Mouse (Mus musculus): ENCODE data around the gene Camp.

DNA sequence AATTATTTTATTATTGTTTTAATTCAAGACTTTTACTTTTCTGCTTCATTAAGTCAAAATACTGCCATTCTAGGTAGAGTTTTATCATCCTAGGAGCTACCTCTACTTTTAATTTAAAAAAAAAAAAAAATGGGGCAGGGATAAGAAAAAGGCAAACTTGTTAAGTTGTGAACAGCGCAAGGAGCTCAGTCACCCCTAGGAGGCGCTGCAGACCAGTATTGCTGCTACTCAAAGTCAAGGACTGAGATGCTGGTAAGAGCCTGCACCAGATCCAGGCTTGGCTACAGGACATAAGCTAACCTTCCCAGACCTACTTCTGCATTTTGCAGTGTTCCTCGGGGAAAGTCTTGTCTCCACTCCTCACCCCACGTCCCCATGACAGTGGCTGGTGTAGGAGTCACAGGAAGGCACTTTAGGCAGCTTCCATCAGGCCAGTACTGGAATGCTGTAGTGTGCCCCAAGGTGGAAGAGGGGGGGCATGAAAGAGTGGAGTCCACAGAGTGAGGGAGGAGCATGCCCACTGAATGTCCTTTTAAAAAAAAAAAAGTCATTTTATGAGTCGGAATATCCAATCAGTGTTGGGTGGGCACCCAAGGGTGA is 43.3 kb upstream of the Camp start:
- TF ChIP-seq POLR2A (IDR thresholded peaks at IDR 0.05; ENCODE audit: low read depth, low read length) (no peak), CTCF (IDR thresholded peaks at IDR 0.05; ENCODE audit: extremely low read depth, insufficient read depth, insufficient read length, insufficient replicate concordance) (peak; percentile 75; the same call in 1 of the 2 replicates)

All from spleen, adult 2 months (tissue).